Mouse (Mus musculus): ENCODE data around the gene Gm5460. TPM values are rescaled to one million over a fixed set of nuclear protein-coding genes. Genes with fewer than 3 reads are reported as not detected.

Gene Gm5460
- total RNA-seq, 2 experiments from 2014 or later: not detected

GRCm38 (mm10) chr14:34071665-34072064 is 55.1 kb downstream of the Gm5460 start:
- ATAC-seq (replicated peaks; ENCODE audit: poor library complexity, severe bottlenecking): no peak

GRCm38 (mm10) chr14:34075346-34075745 is 58.8 kb downstream of the Gm5460 start:
- no peak for ATAC-seq (replicated peaks; ENCODE audit: poor library complexity, severe bottlenecking)

- ATAC-seq (replicated peaks; ENCODE audit: poor library complexity, severe bottlenecking): no peak
Measured at GRCm38 (mm10) chr14:34077222-34077621, 60.7 kb downstream of the Gm5460 start.

GRCm38 (mm10) chr14:34078293-34078692 is 61.7 kb downstream of the Gm5460 start:
- no peak for ATAC-seq (replicated peaks; ENCODE audit: poor library complexity, severe bottlenecking)

GRCm38 (mm10) chr14:34080321-34080997 is 63.9 kb downstream of the Gm5460 start:
- peak; percentile 91 for ATAC-seq (replicated peaks; ENCODE audit: poor library complexity, severe bottlenecking)

- no peak for ATAC-seq (replicated peaks; ENCODE audit: poor library complexity, severe bottlenecking)
Measured at GRCm38 (mm10) chr14:34085731-34086130, 69.2 kb downstream of the Gm5460 start, which contains the start of gene Anxa8. TSS of gene Anxa8 (plus strand) at chr14:34085981.

- no peak for ATAC-seq (replicated peaks; ENCODE audit: poor library complexity, severe bottlenecking)
Measured at GRCm38 (mm10) chr14:34086806-34087205, 70.2 kb downstream of the Gm5460 start.

- ATAC-seq (replicated peaks; ENCODE audit: poor library complexity, severe bottlenecking): no peak
Measured at GRCm38 (mm10) chr14:34087856-34088398, 71.4 kb downstream of the Gm5460 start.

- no peak for ATAC-seq (replicated peaks; ENCODE audit: poor library complexity, severe bottlenecking)
Measured at GRCm38 (mm10) chr14:34089796-34090195, 73.2 kb downstream of the Gm5460 start.

GRCm38 (mm10) chr14:34091475-34091874 is 74.9 kb downstream of the Gm5460 start:
- no peak for ATAC-seq (replicated peaks; ENCODE audit: poor library complexity, severe bottlenecking)

- ATAC-seq (replicated peaks; ENCODE audit: poor library complexity, severe bottlenecking): no peak
Measured at GRCm38 (mm10) chr14:34092856-34093255, 76.3 kb downstream of the Gm5460 start.

- no peak for ATAC-seq (replicated peaks; ENCODE audit: poor library complexity, severe bottlenecking)
Measured at GRCm38 (mm10) chr14:34096161-34096560, 79.6 kb downstream of the Gm5460 start.

Other genes starting within 250 kb of the Gm5460 start
- not detected in 2 replicates for gene Gdf10, start 93.2 kb upstream of the Gm5460 start, total RNA-seq (2014; fragmentation: Nextera tagmentation)
- not detected in 2 replicates for gene Gdf10, start 93.2 kb upstream of the Gm5460 start, total RNA-seq (2017)
- gene Gdf2, start 75.7 kb upstream of the Gm5460 start, total RNA-seq (2014; fragmentation: Nextera tagmentation): not detected in 2 replicates
- gene Gdf2, start 75.7 kb upstream of the Gm5460 start, total RNA-seq (2017): not detected in 2 replicates
- not detected in 2 replicates for gene Rbp3, start 62.8 kb upstream of the Gm5460 start, total RNA-seq (2014; fragmentation: Nextera tagmentation)
- not detected in 2 replicates for gene Rbp3, start 62.8 kb upstream of the Gm5460 start, total RNA-seq (2017)
- not detected in 2 replicates for gene Zfp488, start 38.0 kb upstream of the Gm5460 start, total RNA-seq (2014; fragmentation: Nextera tagmentation)
- gene Zfp488, start 38.0 kb upstream of the Gm5460 start, total RNA-seq (2017): not detected in 2 replicates
- not detected in 2 replicates for gene Gm30083, start 1.6 kb upstream of the Gm5460 start, total RNA-seq (2014; fragmentation: Nextera tagmentation)
- gene Gm30083, start 1.6 kb upstream of the Gm5460 start, total RNA-seq (2017): not detected in 2 replicates
- not detected in 2 replicates for gene Antxrl, start 35.9 kb downstream of the Gm5460 start, total RNA-seq (2014; fragmentation: Nextera tagmentation)
- gene Antxrl, start 35.9 kb downstream of the Gm5460 start, total RNA-seq (2017): not detected in 2 replicates
- gene Anxa8, start 69.2 kb downstream of the Gm5460 start, total RNA-seq (2014; fragmentation: Nextera tagmentation): not detected in 2 replicates
- gene Anxa8, start 69.2 kb downstream of the Gm5460 start, total RNA-seq (2017): not detected in 2 replicates
- gene A630023A22Rik, start 86.0 kb downstream of the Gm5460 start, total RNA-seq (2014; fragmentation: Nextera tagmentation): not detected in 2 replicates
- not detected in 2 replicates for gene A630023A22Rik, start 86.0 kb downstream of the Gm5460 start, total RNA-seq (2017)
- not detected in 2 replicates for gene Npy4r, start 135.7 kb downstream of the Gm5460 start, total RNA-seq (2014; fragmentation: Nextera tagmentation)
- gene Npy4r, start 135.7 kb downstream of the Gm5460 start, total RNA-seq (2017): not detected in 2 replicates
- not detected in 2 replicates for gene Gprin2, start 184.9 kb downstream of the Gm5460 start, total RNA-seq (2014; fragmentation: Nextera tagmentation)
- not detected in 2 replicates for gene Gprin2, start 184.9 kb downstream of the Gm5460 start, total RNA-seq (2017)
- gene Syt15, start 202.8 kb downstream of the Gm5460 start, total RNA-seq (2014; fragmentation: Nextera tagmentation): not detected in 2 replicates
- gene Syt15, start 202.8 kb downstream of the Gm5460 start, total RNA-seq (2017): not detected in 2 replicates